Mouse (Mus musculus) spleen, adult 12 weeks (tissue): ENCODE measurements around the gene Prr7.

Experiments
- DNase-seq: peaks from one replicate; pipeline ENCODE4 v3.0.0; 2022; ENCODE audit warnings: low spot score

Gene Prr7

DNA sequence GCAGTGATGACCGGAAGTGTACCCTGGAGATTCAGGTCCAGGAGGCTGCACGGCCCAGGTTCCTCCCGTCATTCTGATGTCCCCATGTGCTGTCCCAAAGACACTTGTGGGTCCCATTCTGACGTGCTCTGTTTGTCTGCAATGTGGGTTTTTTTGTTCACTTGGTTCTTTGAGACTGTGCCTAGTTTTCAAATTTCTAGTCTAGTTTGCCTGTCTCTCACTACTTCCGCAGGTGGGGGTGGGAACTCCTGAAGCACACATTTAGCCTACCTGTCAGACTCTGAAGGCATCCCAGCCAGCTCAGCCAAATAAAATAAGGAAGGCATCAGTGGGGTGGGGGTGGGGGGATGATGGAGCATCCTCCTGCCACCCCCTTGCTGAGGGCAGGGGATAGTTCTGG, 15.9 kb upstream of the Prr7 start:
- no peak for DNase-seq

DNA sequence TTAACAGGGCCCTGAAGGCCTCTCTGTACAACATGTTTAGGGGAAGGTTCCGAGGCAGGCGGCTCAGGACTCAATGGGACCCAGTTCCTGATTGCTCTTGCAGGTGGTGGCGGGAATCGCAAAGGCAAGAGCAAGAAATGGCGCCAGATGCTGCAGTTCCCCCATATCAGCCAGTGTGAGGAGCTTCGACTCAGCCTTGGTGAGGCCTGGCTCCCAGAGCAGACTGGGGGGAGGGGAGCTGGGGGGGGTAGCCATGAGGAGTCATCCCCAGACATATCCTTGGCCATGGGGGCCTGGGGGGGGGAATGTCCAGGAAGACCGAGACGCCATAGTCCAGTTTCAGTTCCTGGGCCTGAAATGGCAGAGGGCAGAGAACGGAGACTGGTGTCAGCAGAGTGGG, 14.9 kb upstream of the Prr7 start:
- no peak for DNase-seq

- no peak for DNase-seq
These were observed 14.2 kb upstream of the Prr7 start for GRCm38 (mm10) chr13:55449679-55450441.

DNA sequence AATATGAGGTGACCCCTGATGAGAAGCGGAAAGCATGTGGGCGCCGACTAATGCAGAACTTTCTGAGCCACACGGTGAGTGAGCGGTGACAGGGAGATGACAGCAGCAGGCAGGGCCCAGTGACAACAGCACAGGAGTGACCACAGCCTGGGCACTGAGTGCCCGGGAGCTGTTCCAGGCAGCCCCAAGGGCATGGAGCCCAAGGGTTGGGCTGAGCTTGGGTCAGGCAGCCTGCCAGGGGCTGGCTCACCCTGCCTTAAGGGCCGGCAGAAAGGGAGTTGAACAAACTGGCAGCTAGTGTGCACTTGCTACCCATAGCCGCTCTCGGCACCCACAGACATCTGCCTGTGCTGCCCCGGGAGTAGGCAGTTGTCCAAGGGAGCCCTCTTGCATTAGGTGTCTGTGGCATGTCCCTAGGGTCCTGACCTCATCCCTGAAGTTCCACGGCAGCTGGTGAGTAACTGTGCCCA, 13.5 kb upstream of the Prr7 start:
- no peak for DNase-seq

- no peak for DNase-seq
These were observed 12.8 kb upstream of the Prr7 start for GRCm38 (mm10) chr13:55451296-55451695.

DNA sequence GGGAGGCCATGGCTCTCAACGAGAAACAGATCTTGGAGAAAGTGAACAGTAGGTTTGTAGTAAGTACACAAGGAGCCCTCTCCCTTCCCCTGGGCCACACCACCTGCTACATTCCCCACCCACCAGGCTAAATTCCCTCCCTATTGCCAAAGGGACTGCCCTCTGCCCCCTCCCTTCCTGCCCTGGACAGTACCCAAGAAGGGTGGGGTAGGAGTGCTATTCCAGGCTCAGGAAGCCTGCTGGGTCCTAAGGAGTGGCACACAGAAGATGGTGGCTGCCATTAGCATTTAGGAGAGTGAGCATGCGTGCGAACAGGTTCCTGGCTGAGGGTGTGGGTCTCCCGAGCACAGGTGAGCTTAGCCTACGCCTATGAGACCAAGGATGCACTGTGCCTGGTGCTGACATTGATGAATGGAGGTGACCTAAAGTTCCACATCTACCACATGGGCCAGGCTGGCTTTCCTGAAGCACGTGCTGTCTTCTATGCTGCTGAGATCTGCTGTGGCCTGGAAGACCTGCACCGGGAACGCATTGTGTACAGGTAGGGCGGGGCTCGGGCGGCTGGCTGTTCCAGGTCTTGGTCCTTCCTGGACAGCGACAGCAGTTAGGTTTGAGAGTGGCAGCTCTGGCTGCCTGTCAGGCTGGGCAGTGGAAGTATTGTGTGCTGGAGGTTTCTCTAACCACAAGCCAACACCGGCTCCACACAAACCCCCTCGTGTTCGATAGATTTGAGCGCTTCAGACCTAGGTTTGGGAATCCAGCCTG, 12.1 kb upstream of the Prr7 start:
- DNase-seq = no peak

DNA sequence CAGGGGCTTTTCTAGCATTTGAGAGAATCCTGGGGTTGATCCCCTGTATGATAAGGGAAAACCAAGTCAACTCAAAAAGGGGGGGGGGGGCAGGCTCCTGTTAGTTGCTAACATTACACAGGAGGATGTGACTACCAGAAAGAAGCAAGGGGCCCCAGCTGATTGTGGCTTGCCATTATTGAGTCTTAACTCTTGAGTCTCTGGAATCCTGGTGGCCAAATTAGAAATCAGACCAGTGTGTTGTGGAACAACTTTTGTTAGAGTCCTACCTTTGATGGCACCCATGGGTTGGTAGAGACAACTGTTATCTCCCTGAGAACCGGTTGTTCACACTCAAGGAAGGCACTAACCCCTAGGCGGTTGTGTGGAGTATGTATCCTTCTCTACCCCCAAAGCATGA, 1.1 kb upstream of the Prr7 start:
- no peak for DNase-seq

- DNase-seq = no peak
These were observed 554 bp upstream of the Prr7 start for GRCm38 (mm10) chr13:55463399-55464026.

DNA sequence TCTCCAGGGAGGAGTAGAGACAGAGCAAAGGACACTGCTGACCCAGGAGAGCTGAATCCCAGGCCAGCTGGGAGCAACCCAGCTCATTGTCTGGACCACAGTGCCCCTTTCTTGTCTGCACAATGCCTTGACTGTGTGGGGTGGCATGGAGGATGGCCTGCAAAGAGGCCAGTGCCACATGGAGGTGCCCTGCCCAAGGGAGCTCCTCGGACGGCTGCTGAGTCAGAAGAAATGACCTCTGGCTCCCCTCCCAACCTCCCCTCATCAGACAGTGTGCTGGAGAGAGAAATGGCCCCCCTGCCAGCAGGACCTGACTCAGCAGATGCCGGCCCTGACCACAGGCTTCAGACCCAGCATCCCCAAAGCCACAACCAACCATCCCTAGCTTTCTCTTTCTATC, 1.1 kb downstream of the Prr7 start:
- no peak for DNase-seq

DNA sequence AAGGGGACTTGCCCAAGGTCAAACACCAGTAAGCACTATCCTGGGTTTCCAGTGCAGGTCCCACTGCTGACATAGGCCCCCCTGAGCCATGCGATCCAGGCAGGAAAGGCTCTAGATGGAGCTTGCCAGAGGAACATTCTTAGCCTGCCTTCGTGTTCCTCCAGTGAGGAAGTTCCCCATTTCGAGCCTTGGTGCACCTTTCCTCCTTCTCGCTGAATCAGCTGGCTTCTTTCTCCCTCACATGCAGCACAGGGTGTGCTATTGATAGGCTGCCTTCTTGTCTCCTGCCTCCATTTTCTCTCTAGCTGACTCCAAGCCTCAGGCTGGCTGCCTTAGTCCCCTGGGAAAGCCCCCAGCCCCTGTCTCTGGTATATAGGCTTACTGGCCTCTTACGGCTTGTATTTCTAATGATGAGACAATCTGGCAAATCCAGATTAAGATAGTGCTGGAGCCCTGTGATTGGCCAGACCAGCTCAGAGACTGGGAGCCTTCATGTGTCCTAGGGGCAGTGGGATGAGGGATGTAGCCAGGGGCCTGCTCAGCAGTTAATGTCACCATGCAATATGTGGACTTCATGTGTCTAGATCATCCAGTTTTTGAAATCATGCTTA, 1.9 kb downstream of the Prr7 start:
- no peak for DNase-seq

GRCm38 (mm10) chr13:55468851-55469560, 4.9 kb downstream of the Prr7 start:
- DNase-seq = no peak

- DNase-seq = no peak
These were observed 6.3 kb downstream of the Prr7 start for GRCm38 (mm10) chr13:55470372-55470771.

DNA sequence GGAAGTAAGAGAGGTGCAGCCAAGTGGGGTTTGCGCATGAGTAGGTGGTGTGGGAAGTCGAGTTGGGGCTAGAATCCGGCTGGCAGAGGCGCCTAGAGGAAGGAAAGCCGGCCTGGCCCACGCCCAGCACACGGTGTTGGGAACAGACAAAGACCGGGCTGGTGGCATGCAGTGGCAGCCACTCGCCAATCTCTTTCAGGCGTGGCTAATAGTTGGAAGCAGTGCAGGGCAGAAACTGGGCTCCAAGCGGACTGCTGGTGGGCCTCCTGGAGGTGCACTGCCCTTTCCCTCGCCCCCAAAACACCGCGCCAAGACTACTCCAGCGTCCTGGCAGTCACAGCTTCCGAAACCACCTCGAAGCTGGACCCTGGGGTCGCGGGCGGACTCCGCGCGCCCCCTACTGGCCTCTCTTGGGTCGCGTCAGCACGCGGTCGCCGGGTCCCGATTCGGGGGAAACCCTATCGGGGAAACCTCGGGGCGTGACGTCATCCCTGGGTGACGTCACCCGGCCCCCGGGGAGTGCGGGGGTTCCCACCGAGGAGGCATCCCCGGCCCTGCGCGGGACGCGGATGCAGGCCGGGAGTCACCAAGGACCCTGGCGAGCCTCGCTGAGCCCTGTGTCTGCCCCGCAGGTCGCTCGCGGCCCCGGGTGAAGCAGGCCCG, 7.2 kb downstream of the Prr7 start:
- DNase-seq = peak; percentile 74

GRCm38 (mm10) chr13:55471819-55472131, 7.7 kb downstream of the Prr7 start:
- DNase-seq = no peak

GRCm38 (mm10) chr13:55472132-55473022, 8.3 kb downstream of the Prr7 start:
- no peak for DNase-seq

GRCm38 (mm10) chr13:55473076-55473831, 9.2 kb downstream of the Prr7 start:
- no peak for DNase-seq

DNA sequence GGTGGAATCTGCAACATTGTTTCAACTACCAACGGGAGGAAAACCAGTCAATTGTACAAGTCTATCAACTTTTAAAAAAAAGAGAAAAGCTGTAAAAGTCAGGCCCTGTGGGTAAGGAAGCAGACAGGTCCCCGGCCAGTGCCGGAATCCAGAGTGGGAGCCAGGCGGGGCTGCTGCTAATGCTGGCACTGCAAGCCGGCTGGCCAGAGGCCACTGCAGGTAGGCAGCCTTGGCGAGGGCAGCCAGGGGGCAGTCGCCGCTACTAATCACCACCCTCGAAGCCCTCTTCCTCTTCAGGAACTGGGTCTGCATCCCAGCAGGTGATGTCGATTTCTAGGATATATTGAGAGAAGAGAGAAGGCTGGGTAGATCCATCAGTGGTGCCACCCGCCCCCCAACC, 9.9 kb downstream of the Prr7 start:
- DNase-seq = no peak

- DNase-seq = no peak
These were observed 10.6 kb downstream of the Prr7 start for GRCm38 (mm10) chr13:55474621-55475069.

- DNase-seq = no peak
These were observed 11.7 kb downstream of the Prr7 start for GRCm38 (mm10) chr13:55475750-55476149.

DNA sequence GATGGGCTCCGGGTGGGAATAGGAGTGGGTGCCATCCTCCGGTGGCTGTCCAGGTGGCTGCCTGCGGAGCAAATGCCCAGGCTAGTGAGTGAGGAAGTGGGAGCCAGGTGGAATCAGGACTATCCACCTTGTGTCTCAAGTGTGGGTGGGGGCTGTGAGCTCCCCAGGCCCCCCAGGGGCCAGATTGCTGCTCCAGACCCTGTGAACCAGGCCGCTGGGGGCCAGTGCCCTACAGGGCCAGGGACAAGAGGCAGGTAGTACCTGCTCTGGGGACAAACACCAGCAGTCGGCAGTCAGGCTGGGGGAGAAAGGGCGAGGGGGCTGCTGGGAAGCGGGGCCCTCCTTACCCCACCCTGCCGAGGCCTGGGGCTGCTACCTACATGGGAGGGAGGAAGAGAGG, 12.2 kb downstream of the Prr7 start:
- DNase-seq = no peak
